Comparison of ENCODE assay signal across 7 mouse cellular contexts in the genomic region with DNA sequence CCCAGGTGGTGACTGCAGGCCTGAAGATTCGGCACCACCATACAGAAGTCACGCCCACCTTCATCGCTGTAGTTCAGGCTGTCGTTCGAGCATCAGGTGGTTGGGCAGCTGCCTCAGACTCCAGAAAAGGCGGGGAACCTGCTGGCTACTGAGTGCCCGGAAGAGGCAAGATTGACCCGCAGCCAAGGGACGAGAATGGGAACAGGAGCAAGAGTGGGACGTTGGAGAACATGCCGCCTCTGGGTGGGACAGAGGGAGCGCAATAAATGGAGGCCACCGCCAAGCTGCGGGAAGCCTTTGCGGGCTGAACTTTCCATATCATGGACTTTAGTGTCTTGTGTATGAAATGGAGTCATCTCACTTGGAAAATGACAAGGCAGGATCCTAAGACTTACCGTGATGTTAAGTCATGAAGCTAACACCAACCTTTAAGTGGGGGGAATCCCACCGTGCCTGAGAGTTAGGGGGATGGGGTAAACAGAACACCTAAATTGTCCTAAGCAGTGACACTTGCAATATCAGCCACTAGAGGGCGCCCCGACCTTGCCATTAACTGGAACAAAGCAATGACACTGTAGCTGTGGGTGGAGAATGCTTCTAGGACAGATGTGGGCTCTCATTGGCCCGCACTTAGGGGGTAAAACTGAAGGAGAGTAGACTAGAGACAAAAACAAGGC. TPM values are rescaled to one million over a fixed set of nuclear protein-coding genes. Genes with fewer than 3 reads are reported as not detected.
A peak's percentile ranks its signal among the peaks of the same experiment; 100 is the strongest.
DNase-seq lines count a peak whose midpoint lies in the region; ATAC-seq and TF ChIP-seq lines count a peak whose summit lies in the region.

No protein-coding gene starts in this region.

- H3K4me2 ChIP-seq in intestine, postnatal 0 days (replicated peaks; ENCODE audit: low read depth), result no peak overlapping the region
- peak overlapping the region; percentile 18 for H3K4me2 ChIP-seq in midbrain, embryonic 13.5 days (replicated peaks)

- no peak overlapping the region; the same call in 1 of the 2 replicates for H3K27ac ChIP-seq in intestine, postnatal 0 days (ENCODE audit: low read depth, low read length)
- no peak overlapping the region for H3K27ac ChIP-seq in midbrain, embryonic 13.5 days

- TF ChIP-seq CTCF in intestine, postnatal 0 days (IDR thresholded peaks at IDR 0.05; ENCODE audit: low read depth), result peak; percentile 99

- peak; percentile 74 for DNase-seq in adrenal gland, adult 8-10 months
- DNase-seq in embryo, embryonic 9.5 days (ENCODE audit: extremely low spot score), result peak; percentile 85
- peak; percentile 82 to 87 for DNase-seq in left cerebral cortex, postnatal 36 days (ENCODE audit: low spot score in 2 of 2)
- peak; percentile 73 for DNase-seq in spleen, adult 12 weeks (ENCODE audit: low spot score)

- H3K4me3 ChIP-seq in intestine, postnatal 0 days (ENCODE audit: low read depth, low read length), result no peak overlapping the region
- no peak overlapping the region for H3K4me3 ChIP-seq in midbrain, embryonic 13.5 days (replicated peaks)

- H3K9ac ChIP-seq in intestine, postnatal 0 days (ENCODE audit: low read depth, low read length), result no peak overlapping the region
- no peak overlapping the region for H3K9ac ChIP-seq in midbrain, embryonic 13.5 days (replicated peaks)

- intact Hi-C loops in left cerebral cortex, postnatal 36 days (cut with DNase I), result loop anchor here (2.0 to 10.0 kb wide), 4 partner anchors 49 to 369 kb away; a partner anchor contains a TSS

- ATAC-seq in granulocyte monocyte progenitor cell, adult 5-6 weeks (replicated peaks; ENCODE audit: poor library complexity, severe bottlenecking), result peak; percentile 73
- peak; percentile 32; the same call in 1 of the 2 replicates for ATAC-seq in intestine, postnatal 0 days
- ATAC-seq in midbrain, embryonic 13.5 days, result peak; percentile 84

- H3K27me3 ChIP-seq in intestine, postnatal 0 days (replicated peaks; ENCODE audit: control insufficient read depth, insufficient read depth, low read length), result no peaks in the 10 kb centered on the region
- H3K27me3 ChIP-seq in midbrain, embryonic 13.5 days, result peaks cover 7% of the 10 kb centered on the region; the same call in 1 of the 2 replicates

- no peaks in the 10 kb centered on the region; the same call in 1 of the 2 replicates for H3K36me3 ChIP-seq in intestine, postnatal 0 days (ENCODE audit: control insufficient read depth, insufficient read depth)
- no peaks in the 10 kb centered on the region for H3K36me3 ChIP-seq in midbrain, embryonic 13.5 days

- no peaks in the 10 kb centered on the region for H3K9me3 ChIP-seq in intestine, postnatal 0 days (ENCODE audit: control insufficient read depth)
- H3K9me3 ChIP-seq in midbrain, embryonic 13.5 days, result no peaks in the 10 kb centered on the region

- 19% methylated on average over 20 of the region's 20 CpGs for WGBS in intestine, postnatal 0 days
- WGBS in midbrain, embryonic 13.5 days, result 24% methylated on average over 20 of the region's 20 CpGs

- no peaks in the 10 kb centered on the region; the same call in 1 of the 2 replicates for H3K4me1 ChIP-seq in intestine, postnatal 0 days (replicated peaks; ENCODE audit: control insufficient read depth, insufficient read depth, low read length)
- H3K4me1 ChIP-seq in midbrain, embryonic 13.5 days (replicated peaks), result peaks cover 11% of the 10 kb centered on the region

RNA-seq across cellular contexts. Expression of a gene that starts 3.1 kb away (rescaled TPM):
- total RNA-seq in adrenal gland, adult 8-10 months (2022), result 1 to 10 TPM; 4.2 to 9.6 (median 5.7) TPM
- total RNA-seq in granulocyte monocyte progenitor cell, adult 5-6 weeks (2014; fragmentation: Nextera tagmentation), result 2.3 and 6.4 TPM in 2 replicates
- total RNA-seq in granulocyte monocyte progenitor cell, adult 5-6 weeks (2017), result 2.4 and 3.6 TPM in 2 replicates
- polyA plus RNA-seq in intestine, postnatal 0 days (2015; fragmentation: Nextera tagmentation; extraction: Ambion mirVana), result 4.0 and 4.9 TPM in 2 replicates
- 1 to 10 TPM; 1.6 to 2.9 TPM for total RNA-seq in left cerebral cortex, postnatal 36 days (2021)
- 1.9 and 2.4 TPM in 2 replicates for polyA plus RNA-seq in midbrain, embryonic 13.5 days (2015; fragmentation: Nextera tagmentation; extraction: Ambion mirVana)

RNA-seq across cellular contexts. Expression of a gene that starts 24.6 kb away (rescaled TPM):
- under 1 TPM in 2 of 4 experiments, not detected in 2; 0.40 to 0.42 TPM for total RNA-seq in adrenal gland, adult 8-10 months (2022)
- 1.7 TPM in 1 of 2 replicates, not detected in the other for total RNA-seq in granulocyte monocyte progenitor cell, adult 5-6 weeks (2014; fragmentation: Nextera tagmentation)
- total RNA-seq in granulocyte monocyte progenitor cell, adult 5-6 weeks (2017), result 1.7 TPM in 1 of 2 replicates, not detected in the other
- 131 and 132 TPM in 2 replicates for polyA plus RNA-seq in intestine, postnatal 0 days (2015; fragmentation: Nextera tagmentation; extraction: Ambion mirVana)
- 1 to 10 TPM; 2.5 to 4.1 TPM for total RNA-seq in left cerebral cortex, postnatal 36 days (2021)
- 0.76 and 0.94 TPM in 2 replicates for polyA plus RNA-seq in midbrain, embryonic 13.5 days (2015; fragmentation: Nextera tagmentation; extraction: Ambion mirVana)

RNA-seq across cellular contexts. Expression of a gene that starts 25.9 kb away (rescaled TPM):
- total RNA-seq in adrenal gland, adult 8-10 months (2022), result under 1 TPM; 0.19 to 0.37 (median 0.26) TPM
- total RNA-seq in granulocyte monocyte progenitor cell, adult 5-6 weeks (2014; fragmentation: Nextera tagmentation), result not detected in 2 replicates
- total RNA-seq in granulocyte monocyte progenitor cell, adult 5-6 weeks (2017), result not detected in 2 replicates
- polyA plus RNA-seq in intestine, postnatal 0 days (2015; fragmentation: Nextera tagmentation; extraction: Ambion mirVana), result 1.2 and 1.8 TPM in 2 replicates
- total RNA-seq in left cerebral cortex, postnatal 36 days (2021), result 10 to 100 TPM in 1 of 2 experiments, 1 to 10 TPM in 1; 9.8 to 10.1 TPM
- polyA plus RNA-seq in midbrain, embryonic 13.5 days (2015; fragmentation: Nextera tagmentation; extraction: Ambion mirVana), result 21.4 and 21.8 TPM in 2 replicates

RNA-seq across cellular contexts. Expression of a gene that starts 57.8 kb away (rescaled TPM):
- 10 to 100 TPM in 2 of 4 experiments, 1 to 10 TPM in 2; 9.4 to 15.1 (median 11.5) TPM for total RNA-seq in adrenal gland, adult 8-10 months (2022)
- 0.26 TPM in 1 of 2 replicates, not detected in the other for total RNA-seq in granulocyte monocyte progenitor cell, adult 5-6 weeks (2014; fragmentation: Nextera tagmentation)
- total RNA-seq in granulocyte monocyte progenitor cell, adult 5-6 weeks (2017), result not detected in 2 replicates
- polyA plus RNA-seq in intestine, postnatal 0 days (2015; fragmentation: Nextera tagmentation; extraction: Ambion mirVana), result 35.1 and 37.2 TPM in 2 replicates
- total RNA-seq in left cerebral cortex, postnatal 36 days (2021), result 1 to 10 TPM; 7.8 to 8.3 TPM
- 2.0 and 2.3 TPM in 2 replicates for polyA plus RNA-seq in midbrain, embryonic 13.5 days (2015; fragmentation: Nextera tagmentation; extraction: Ambion mirVana)

Comparison
In these comparisons a context has a peak if more than half of its experiments do, and no peak if none do; other contexts are left out.
1. ATAC-seq: peak in every context shown above with its lines; median percentile 84 in midbrain, embryonic 13.5 days; 73 in granulocyte monocyte progenitor cell, adult 5-6 weeks; 32 in intestine, postnatal 0 days.
2. RNA of a gene that starts 25.9 kb away (total RNA-seq): 9.8 to 10.1 TPM in left cerebral cortex, postnatal 36 days; 0.19 to 0.37 TPM in adrenal gland, adult 8-10 months and not detected in granulocyte monocyte progenitor cell, adult 5-6 weeks; every median in the first group is over 4 times any median in the second.
3. Peak in every context shown above with its lines, with median percentiles within 50 percentile points of each other: DNase-seq.